17 mouse cellular contexts compared by ENCODE assay signal in the genomic region with DNA sequence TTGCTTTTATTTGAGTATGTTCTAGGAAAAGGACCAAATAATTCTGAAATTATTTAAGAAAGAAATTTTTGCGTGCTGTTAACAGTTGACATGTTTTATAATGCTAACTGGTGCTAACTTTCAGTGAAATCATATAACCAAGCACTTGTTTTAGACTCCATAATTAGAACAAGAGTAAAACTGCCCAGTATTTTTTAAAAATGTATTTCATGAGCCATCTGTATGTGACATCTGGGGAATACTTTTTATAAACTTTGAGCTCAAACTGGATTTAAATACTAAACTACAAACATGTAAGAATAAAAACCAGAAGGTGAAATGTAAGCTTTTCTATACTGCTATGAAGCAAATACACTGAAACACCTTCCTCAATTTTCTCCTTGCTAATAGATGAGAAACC.
"Had no signal": no experiment of that assay in that cellular context is flagged by ENCODE, and none has a peak within 500 bp of the region (broad histone marks: within the 10 kb centered on the region; RNA-seq: fewer than 3 reads in every experiment).

No protein-coding gene starts in this region.

- DNase-seq: left cerebral cortex, postnatal 4 days; liver; liver, embryonic 13.5 days; liver, postnatal 0 days; lung, adult 18-20 months; lung, adult 2 months; lung, embryonic 14.5 days; lung, postnatal 10 days; lung, postnatal 14 days; lung, postnatal 36 days; lung, postnatal 4 days; midbrain, embryonic 14.5 days had no signal

- ATAC-seq: liver, embryonic 12.5 days; liver, postnatal 0 days; lung, postnatal 0 days; midbrain, embryonic 13.5 days; midbrain, embryonic 15.5 days; midbrain, embryonic 16.5 days had no signal
